Mouse (Mus musculus) hindbrain, postnatal 0 days (tissue): ENCODE results near the gene Macrod2. TPM values are rescaled to one million over a fixed set of nuclear protein-coding genes. Genes with fewer than 3 reads are reported as not detected.

Source experiments
- ATAC-seq: fragments of 200-750 bp; cut with Nextera tagmentation; 2 replicates; pipeline ENCODE4 v1.8.0; 2017; ENCODE audit warnings: mild to moderate bottlenecking, moderate TSS enrichment, moderate library complexity
- DNase-seq: peaks from one replicate; pipeline ENCODE4 v3.0.0-alpha.2; 2015; ENCODE audit warnings: low spot score
- H3K27ac ChIP-seq: fragments of 300-500 bp; sonication (generic); 2 replicates; pipeline ENCODE4 v1.5.1; 2014; ENCODE audit warnings: mild to moderate bottlenecking
- H3K27me3 ChIP-seq: fragments of 300-500 bp; sonication (generic); 2 replicates; pipeline ENCODE4 v1.6.1; 2014; ENCODE audit warnings: low read length, mixed read lengths; ENCODE audit not compliant: insufficient read depth
- H3K36me3 ChIP-seq: fragments of 300-500 bp; sonication (generic); 2 replicates; pipeline ENCODE4 v1.6.1; 2014; ENCODE audit warnings: low read length, mixed read lengths; ENCODE audit not compliant: insufficient read depth
- H3K4me1 ChIP-seq: fragments of 300-500 bp; sonication (generic); 2 replicates; pipeline ENCODE4 v1.6.1; 2014; ENCODE audit warnings: antibody characterized with exemption, low read length, mixed read lengths; ENCODE audit not compliant: insufficient read depth
- H3K4me2 ChIP-seq: fragments of 300-500 bp; sonication (generic); 2 replicates; pipeline ENCODE4 v1.6.1; 2014; ENCODE audit warnings: low read depth, mild to moderate bottlenecking, low read length, moderate library complexity, mixed read lengths
- H3K4me3 ChIP-seq: fragments of 300-500 bp; sonication (generic); 2 replicates; pipeline ENCODE4 v1.5.1; 2014; ENCODE audit warnings: low read length
- H3K9ac ChIP-seq: fragments of 300-500 bp; sonication (generic); replicated peaks from 2 replicates; pipeline ENCODE4 v1.6.1; 2014; ENCODE audit warnings: mild to moderate bottlenecking, low read length, moderate library complexity, mixed read lengths
- H3K9me3 ChIP-seq: fragments of 300-500 bp; sonication (generic); 2 replicates; pipeline ENCODE4 v1.6.1; 2016; ENCODE audit warnings: low read length, mixed read lengths
- CTCF ChIP-seq: IDR thresholded peaks from 2 replicates; pipeline ENCODE4 v1.5.1; 2016; ENCODE audit warnings: antibody characterized with exemption, control low read depth, low read depth
- WGBS: fragments of 180-500 bp; shearing (Covaris S2); extraction: QIAGEN DNeasy Blood & Tissue Kit; methylation state at CpG from one replicate; pipeline ENCODE4 v1.1.7; 2014; 5-methylcytosine and 5-hydroxymethylcytosine counted together
- polyA plus RNA-seq: library from polyadenylated mRNA; unstranded; fragments of >200 nt; fragmentation: Nextera tagmentation; extraction: Ambion mirVana; gene quantifications from 2 replicates; pipeline ENCODE4 v1.2.1, GENCODE M21; 2015
- total RNA-seq: library from RNA; depleted of rRNA; stranded (reverse); fragments of >200 nt; gene quantifications from 2 replicates; pipeline ENCODE4 v1.2.3, GENCODE M21; 2014

Macrod2 gene
- total and polyA plus RNA-seq, 2 experiments from 2014 or later: 18.3 to 60.0 TPM

DNA sequence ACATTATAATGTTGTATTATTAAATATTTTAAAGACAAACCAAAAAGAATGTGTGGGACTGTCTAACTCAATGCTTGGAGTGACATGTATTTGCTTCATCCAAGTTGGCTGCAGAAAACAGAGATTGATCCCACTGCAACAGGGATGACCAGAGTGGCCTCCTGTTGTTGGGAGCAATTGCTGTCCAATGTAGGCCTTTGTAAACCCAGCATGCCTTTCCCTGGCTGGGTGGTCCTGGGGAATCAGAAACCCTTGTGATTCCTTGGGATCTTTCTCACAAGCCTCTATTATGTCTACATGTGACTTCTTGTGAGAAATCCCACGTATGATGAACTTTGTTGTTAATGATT is 806.9 kb downstream of the Macrod2 start:
- Histone ChIP-seq H3K4me1 (no peaks in the 10 kb centered on the region), H3K4me2 (no peak overlapping the region), H3K27ac (no peak overlapping the region), H3K9ac (no peak overlapping the region), H3K9me3 (no peaks in the 10 kb centered on the region), H3K27me3 (no peaks in the 10 kb centered on the region), H3K4me3 (no peak overlapping the region), H3K36me3 (no peaks in the 10 kb centered on the region)
- DNase-seq (no peak), ATAC-seq (no peak)
- 71% methylated on average over 1 of the region's 1 CpGs for WGBS
- no peak for TF ChIP-seq CTCF

DNA sequence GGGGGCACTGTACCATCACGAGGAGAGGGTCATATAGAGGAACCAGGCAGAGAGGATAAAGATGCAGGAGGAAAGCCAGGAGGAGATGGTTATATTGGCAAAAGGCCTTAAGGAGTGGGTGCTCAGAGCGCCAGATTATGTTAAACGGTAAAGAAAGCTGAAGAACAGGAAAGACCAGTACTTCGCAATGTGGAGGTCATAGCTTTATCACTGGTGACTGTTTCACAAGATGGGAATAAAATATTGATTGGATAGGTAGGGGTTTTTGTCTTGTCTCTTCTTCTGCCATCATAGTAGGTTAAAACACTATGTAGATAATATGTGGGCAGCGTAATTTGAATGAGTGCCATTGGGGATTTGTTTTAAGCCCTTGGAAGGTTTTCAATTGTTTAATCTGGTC is 816.2 kb downstream of the Macrod2 start:
- Histone ChIP-seq H3K36me3 (no peaks in the 10 kb centered on the region), H3K27me3 (no peaks in the 10 kb centered on the region), H3K27ac (no peak overlapping the region), H3K9ac (no peak overlapping the region), H3K9me3 (no peaks in the 10 kb centered on the region), H3K4me1 (no peaks in the 10 kb centered on the region), H3K4me3 (no peak overlapping the region), H3K4me2 (no peak overlapping the region)
- DNase-seq: no peak
- 85% methylated on average over 5 of the region's 5 CpGs for WGBS
- no peak for TF ChIP-seq CTCF
- no peak for ATAC-seq

DNA sequence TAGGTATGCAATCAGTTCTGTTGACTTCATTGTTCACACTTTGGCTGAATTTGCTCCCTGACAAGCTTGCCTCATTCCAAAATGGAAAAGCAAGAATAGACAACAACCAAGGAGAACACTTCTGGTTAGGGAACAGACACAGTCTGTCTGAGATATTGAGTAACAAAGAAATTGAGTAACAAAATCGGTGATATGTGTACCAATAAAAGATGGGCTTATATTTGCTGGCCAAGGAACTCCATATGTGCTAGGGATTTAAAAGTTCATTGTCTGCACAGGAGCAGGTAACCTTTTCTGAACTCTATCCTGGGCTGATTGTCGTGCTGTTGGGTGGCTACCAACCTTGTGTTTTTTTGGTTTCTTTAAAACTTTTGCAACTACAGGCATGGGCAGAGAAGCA is 817.2 kb downstream of the Macrod2 start:
- Histone ChIP-seq H3K36me3 (no peaks in the 10 kb centered on the region), H3K27me3 (no peaks in the 10 kb centered on the region), H3K4me2 (no peak overlapping the region), H3K4me1 (no peaks in the 10 kb centered on the region), H3K27ac (no peak overlapping the region), H3K9me3 (no peaks in the 10 kb centered on the region), H3K9ac (no peak overlapping the region), H3K4me3 (no peak overlapping the region)
- ATAC-seq: no peak
- DNase-seq: no peak
- TF ChIP-seq CTCF: no peak
- 85% methylated on average over 2 of the region's 2 CpGs for WGBS

DNA sequence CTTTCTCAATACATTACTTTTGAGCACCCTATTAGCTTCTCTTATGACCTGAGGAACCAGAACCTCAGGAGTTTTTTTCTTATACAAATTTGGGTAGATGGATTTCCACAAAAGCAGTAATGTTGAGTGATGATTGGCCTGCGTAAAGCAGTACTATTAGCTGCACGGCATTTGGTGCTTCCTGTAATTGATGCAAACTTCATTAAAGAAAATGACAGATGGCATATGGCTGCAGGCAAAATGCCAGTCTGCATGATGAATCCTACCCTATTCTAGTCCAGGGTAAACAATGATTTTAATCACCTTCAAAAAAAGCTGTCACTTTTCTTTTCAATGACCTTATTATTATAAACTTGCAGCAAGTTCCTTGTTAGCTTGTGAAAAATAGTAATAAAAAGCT is 822.4 kb downstream of the Macrod2 start:
- Histone ChIP-seq H3K4me3 (no peak overlapping the region), H3K4me2 (no peak overlapping the region), H3K27ac (no peak overlapping the region), H3K4me1 (no peaks in the 10 kb centered on the region), H3K36me3 (no peaks in the 10 kb centered on the region), H3K27me3 (no peaks in the 10 kb centered on the region), H3K9me3 (peaks cover 12% of the 10 kb centered on the region; the same call in 1 of the 2 replicates), H3K9ac (no peak overlapping the region)
- no peak for TF ChIP-seq CTCF
- 0 out of 2 replicates have a peak, but pooled peaks have one; percentile 47 for ATAC-seq
- peak; percentile 70 for DNase-seq
- WGBS: 44% methylated on average over 2 of the region's 2 CpGs

DNA sequence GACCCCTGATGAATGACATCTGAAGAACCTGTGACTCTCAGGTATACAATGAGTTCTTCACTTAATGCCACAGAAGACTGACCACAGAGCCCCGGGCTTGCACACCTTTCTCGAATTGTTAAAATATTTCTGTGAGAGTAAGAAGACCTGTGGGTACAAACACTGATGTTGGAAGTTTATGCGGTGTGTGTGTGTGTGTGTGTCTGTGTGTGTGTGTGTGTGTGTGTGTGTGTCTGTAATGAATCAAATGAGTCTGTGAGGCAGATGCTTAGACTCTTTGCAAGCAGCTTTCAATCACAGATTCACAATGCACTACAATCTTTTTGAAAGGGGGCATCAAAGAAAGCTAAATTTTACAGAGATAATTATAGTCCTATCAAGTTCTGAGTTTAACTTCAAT is 822.8 kb downstream of the Macrod2 start:
- H3K27me3 ChIP-seq: no peaks in the 10 kb centered on the region
- ATAC-seq: no peak
- no peak for TF ChIP-seq CTCF
- H3K4me3 ChIP-seq: no peak overlapping the region
- H3K36me3 ChIP-seq: no peaks in the 10 kb centered on the region
- H3K9ac ChIP-seq: no peak overlapping the region
- WGBS: 65% methylated on average over 3 of the region's 3 CpGs
- H3K27ac ChIP-seq: no peak overlapping the region
- no peak for DNase-seq
- no peak overlapping the region for H3K4me2 ChIP-seq
- no peaks in the 10 kb centered on the region for H3K4me1 ChIP-seq
- peaks cover 12% of the 10 kb centered on the region; the same call in 1 of the 2 replicates for H3K9me3 ChIP-seq

DNA sequence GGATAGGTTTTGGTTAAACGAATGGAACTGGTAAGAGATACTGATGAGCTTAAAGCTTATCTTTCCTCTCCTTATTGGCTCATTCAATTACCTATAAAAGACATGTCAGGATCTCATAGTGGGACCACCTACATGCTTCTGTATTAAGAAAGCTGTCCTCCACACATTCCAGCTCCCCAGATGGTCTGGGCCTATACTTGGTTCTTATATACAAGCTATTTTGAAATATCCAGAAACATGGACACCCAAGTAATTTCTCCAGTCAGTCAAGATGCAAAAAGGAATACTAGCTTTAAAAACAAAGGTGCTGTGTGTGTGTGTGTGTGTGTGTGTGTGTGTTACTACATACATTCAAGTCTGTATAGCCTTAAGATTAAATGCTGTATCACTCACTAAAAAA is 833.7 kb downstream of the Macrod2 start:
- Histone ChIP-seq H3K9me3 (no peaks in the 10 kb centered on the region), H3K4me2 (no peak overlapping the region), H3K36me3 (no peaks in the 10 kb centered on the region), H3K4me1 (no peaks in the 10 kb centered on the region), H3K4me3 (no peak overlapping the region), H3K27me3 (no peaks in the 10 kb centered on the region), H3K27ac (no peak overlapping the region), H3K9ac (no peak overlapping the region)
- no peak for TF ChIP-seq CTCF
- no peak for ATAC-seq
- 95% methylated on average over 1 of the region's 1 CpGs for WGBS
- no peak for DNase-seq

DNA sequence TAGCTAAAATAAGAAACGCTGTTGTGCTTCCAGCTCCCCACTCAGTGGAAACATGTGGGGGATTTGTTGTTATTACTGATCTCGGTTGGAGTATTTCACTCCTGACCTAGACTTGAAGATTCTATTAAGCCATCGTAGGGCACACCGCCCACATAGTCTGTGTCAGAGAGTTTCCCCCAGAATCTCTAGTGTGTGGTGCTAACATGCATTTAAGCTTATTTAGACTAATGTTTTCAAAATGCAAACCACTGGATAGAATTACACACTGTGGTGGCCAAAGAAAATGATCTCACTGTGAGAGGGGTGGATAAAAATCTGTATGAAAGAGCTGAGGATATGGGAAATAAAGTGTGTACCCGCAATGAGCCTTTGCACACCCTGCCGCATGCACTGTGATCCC is 834.7 kb downstream of the Macrod2 start:
- no peak overlapping the region for H3K9ac ChIP-seq
- no peak for DNase-seq
- 60% methylated on average over 6 of the region's 6 CpGs for WGBS

More for the DNA sequence above, 834.7 kb downstream of the Macrod2 start:
- H3K27ac ChIP-seq: no peak overlapping the region
- no peak for TF ChIP-seq CTCF
- H3K9me3 ChIP-seq: no peaks in the 10 kb centered on the region
- ATAC-seq: no peak
- no peaks in the 10 kb centered on the region for H3K4me1 ChIP-seq
- H3K27me3 ChIP-seq: no peaks in the 10 kb centered on the region
- no peak overlapping the region for H3K4me3 ChIP-seq
- H3K36me3 ChIP-seq: no peaks in the 10 kb centered on the region
- H3K4me2 ChIP-seq: no peak overlapping the region
